Mouse (Mus musculus) ES-E14 (cell line): Measurements from ENCODE around the gene Ddx39b.

Experiments
- CHD2 ChIP-seq: IDR thresholded peaks from 2 replicates; pipeline ENCODE4 v1.6.1; 2014; ENCODE audit warnings: mild to moderate bottlenecking, low read depth, low read length, inconsistent platforms
- HCFC1 ChIP-seq: IDR thresholded peaks from 2 replicates; pipeline ENCODE4 v1.6.1; 2012; ENCODE audit warnings: low read length, inconsistent platforms, borderline replicate concordance; ENCODE audit not compliant: insufficient read depth
- MAFK ChIP-seq: IDR thresholded peaks from 2 replicates; pipeline ENCODE4 v1.6.1; 2014; ENCODE audit warnings: mild to moderate bottlenecking, low read depth, low read length, inconsistent platforms; ENCODE audit not compliant: insufficient read depth
- ZC3H11A ChIP-seq: IDR thresholded peaks from 2 replicates; pipeline ENCODE4 v1.6.1; 2012; ENCODE audit warnings: low read depth, mild to moderate bottlenecking, inconsistent platforms, low read length, borderline replicate concordance
- ZNF384 ChIP-seq: IDR thresholded peaks from 2 replicates; pipeline ENCODE4 v1.6.1; 2012; ENCODE audit warnings: low read depth, low read length, inconsistent platforms

- TF ChIP-seq HCFC1 (no peak), ZNF384 (no peak), ZC3H11A (no peak), CHD2 (no peak), MAFK (no peak)
Measured at GRCm38 (mm10) chr17:35210593-35210992, 31.0 kb upstream of the Ddx39b start.
